8 mouse cellular contexts compared by ENCODE assay signal in the genomic region with DNA sequence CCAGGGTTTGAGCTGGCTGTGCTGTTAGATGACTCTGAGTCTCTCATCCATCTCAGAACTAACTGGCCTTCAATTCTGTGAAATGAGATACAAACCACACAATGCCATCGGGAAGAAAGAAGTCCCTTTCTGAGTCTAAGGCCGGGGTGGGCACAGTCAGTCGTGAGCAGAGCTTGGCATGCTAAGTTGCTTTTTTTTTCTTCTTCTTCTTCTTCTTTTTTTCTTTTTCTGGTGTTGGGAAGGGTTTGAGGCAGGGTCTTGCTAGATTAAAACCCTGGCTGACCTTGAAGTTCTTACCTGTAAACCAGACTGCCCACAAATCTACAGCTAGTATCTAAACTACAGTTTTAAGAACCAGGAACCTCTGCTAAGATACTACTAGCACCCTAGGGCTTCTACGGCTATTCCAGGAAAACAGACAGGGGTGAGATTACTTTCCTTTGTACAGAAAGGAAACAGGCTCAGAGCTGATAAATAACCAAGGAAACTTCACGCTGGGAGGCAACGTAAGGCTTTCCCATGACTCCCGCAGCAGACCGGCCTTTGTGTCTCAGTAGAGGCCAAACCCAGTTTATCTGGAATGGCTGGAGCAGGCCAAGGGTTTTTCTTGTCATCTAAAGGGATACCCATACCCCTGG. TPM values are rescaled to one million over a fixed set of nuclear protein-coding genes. Genes with fewer than 3 reads are reported as not detected.
DNase-seq lines count a peak whose midpoint lies in the region; ATAC-seq and TF ChIP-seq lines count a peak whose summit lies in the region.

No protein-coding gene starts in this region.

- WGBS in spleen, adult 2 months, result 23% methylated on average over 8 of the region's 8 CpGs
- WGBS in liver, embryonic 12.5 days (ENCODE audit: insufficient replicate concordance), result 12% methylated on average over 8 of the region's 8 CpGs
- 32% methylated on average over 8 of the region's 8 CpGs for WGBS in stomach, postnatal 0 days

- TF ChIP-seq POLR2A in spleen, adult 2 months (IDR thresholded peaks at IDR 0.05; ENCODE audit: low read depth, low read length), result no peak

- no peak for TF ChIP-seq EP300 in stomach, postnatal 0 days (optimal IDR thresholded peaks at IDR 0.05)

- H3K27ac ChIP-seq in spleen, adult 2 months (ENCODE audit: insufficient read depth, low read length), result no peak overlapping the region; the same call in 1 of the 2 replicates
- H3K27ac ChIP-seq in liver, embryonic 12.5 days, result peak overlapping the region; percentile 85
- peak overlapping the region; percentile 86 for H3K27ac ChIP-seq in stomach, postnatal 0 days (replicated peaks)

- peak overlapping the region; percentile 57 for H3K4me3 ChIP-seq in spleen, adult 2 months (ENCODE audit: extremely low read depth, insufficient read depth, insufficient read length)
- H3K4me3 ChIP-seq in liver, embryonic 12.5 days, result peak overlapping the region; percentile 51
- H3K4me3 ChIP-seq in stomach, postnatal 0 days (ENCODE audit: low read depth, low read length), result peak overlapping the region; percentile 35

- H3K4me1 ChIP-seq in spleen, adult 2 months (ENCODE audit: control insufficient read depth, insufficient read depth, insufficient read length), result peaks cover 11% of the 10 kb centered on the region; the same call in 1 of the 2 replicates
- H3K4me1 ChIP-seq in liver, embryonic 12.5 days, result peaks cover 45% of the 10 kb centered on the region
- peaks cover 6% of the 10 kb centered on the region for H3K4me1 ChIP-seq in stomach, postnatal 0 days (replicated peaks; ENCODE audit: control insufficient read depth, insufficient read depth)

- no peaks in the 10 kb centered on the region for H3K9me3 ChIP-seq in liver, embryonic 12.5 days (replicated peaks)
- no peaks in the 10 kb centered on the region for H3K9me3 ChIP-seq in stomach, postnatal 0 days (ENCODE audit: control insufficient read depth, low read length)

- H3K9ac ChIP-seq in liver, embryonic 12.5 days, result peak overlapping the region; percentile 69
- H3K9ac ChIP-seq in stomach, postnatal 0 days (ENCODE audit: low read length), result peak overlapping the region; percentile 63

- no peak for TF ChIP-seq CTCF in spleen, adult 2 months (IDR thresholded peaks at IDR 0.05; ENCODE audit: extremely low read depth, insufficient read depth, insufficient read length, insufficient replicate concordance)
- no peak for TF ChIP-seq CTCF in stomach, postnatal 0 days (IDR thresholded peaks at IDR 0.05; ENCODE audit: low read depth)

- ATAC-seq in liver, embryonic 12.5 days, result 0 out of 2 replicates have a peak, but pooled peaks have one; percentile 1
- ATAC-seq in stomach, postnatal 0 days (ENCODE audit: low FRiP score, low TSS enrichment), result no peak; the same call in 1 of the 2 replicates

- H3K4me2 ChIP-seq in liver, embryonic 12.5 days, result peak overlapping the region; percentile 84
- peak overlapping the region; percentile 59 for H3K4me2 ChIP-seq in stomach, postnatal 0 days (replicated peaks; ENCODE audit: low read depth)

- no peaks in the 10 kb centered on the region for H3K36me3 ChIP-seq in spleen, adult 2 months (ENCODE audit: control insufficient read depth, insufficient read depth, low read length)
- H3K36me3 ChIP-seq in liver, embryonic 12.5 days, result peaks cover 26% of the 10 kb centered on the region
- peaks cover 7% of the 10 kb centered on the region; the same call in 1 of the 2 replicates for H3K36me3 ChIP-seq in stomach, postnatal 0 days (ENCODE audit: control insufficient read depth, insufficient read depth, low read length)

- no peaks in the 10 kb centered on the region for H3K27me3 ChIP-seq in spleen, adult 2 months (ENCODE audit: control insufficient read depth, insufficient read depth, low read length)
- peaks cover 15% of the 10 kb centered on the region for H3K27me3 ChIP-seq in liver, embryonic 12.5 days (replicated peaks)
- H3K27me3 ChIP-seq in stomach, postnatal 0 days (ENCODE audit: control insufficient read depth, insufficient read depth, low read length), result no peaks in the 10 kb centered on the region

- peak; percentile 36 for DNase-seq in embryo, embryonic 10.5 days (ENCODE audit: low spot score)
- DNase-seq in embryo, embryonic 9.5 days (ENCODE audit: extremely low spot score), result no peak
- no peak for DNase-seq in spleen, adult 2 months (ENCODE audit: low read depth in 1 of 2, low spot score in 2 of 2)
- DNase-seq in spleen, postnatal 36 days (ENCODE audit: low spot score in 2 of 2), result no peak
- no peak for DNase-seq in stomach, postnatal 0 days (ENCODE audit: low spot score)
- no peak for DNase-seq in spleen, postnatal 14 days (ENCODE audit: low spot score in 2 of 2)
- DNase-seq in cerebellum, postnatal 10 days, result no peak

RNA-seq across cellular contexts. Expression of gene Galk1, which starts 8.2 kb away (rescaled TPM):
- polyA plus RNA-seq in spleen, adult 2 months (2012; rRNA removed), result 30.8 and 39.4 TPM in 2 replicates
- 187 and 200 TPM in 2 replicates for polyA plus RNA-seq in liver, embryonic 12.5 days (2016; fragmentation: Nextera tagmentation; extraction: Ambion mirVana)
- 119 and 126 TPM in 2 replicates for polyA plus RNA-seq in stomach, postnatal 0 days (2015; fragmentation: Nextera tagmentation; extraction: Ambion mirVana)

RNA-seq across cellular contexts. Expression of gene H3f3b, which starts 23.5 kb away (rescaled TPM):
- polyA plus RNA-seq in spleen, adult 2 months (2012; rRNA removed), result 161 and 200 TPM in 2 replicates
- polyA plus RNA-seq in liver, embryonic 12.5 days (2016; fragmentation: Nextera tagmentation; extraction: Ambion mirVana), result 816 and 835 TPM in 2 replicates
- polyA plus RNA-seq in stomach, postnatal 0 days (2015; fragmentation: Nextera tagmentation; extraction: Ambion mirVana), result 1,343 and 1,357 TPM in 2 replicates

RNA-seq across cellular contexts. Expression of gene Unk, which starts 25.8 kb away (rescaled TPM):
- polyA plus RNA-seq in spleen, adult 2 months (2012; rRNA removed), result 37.9 and 64.9 TPM in 2 replicates
- 18.7 and 20.2 TPM in 2 replicates for polyA plus RNA-seq in liver, embryonic 12.5 days (2016; fragmentation: Nextera tagmentation; extraction: Ambion mirVana)
- polyA plus RNA-seq in stomach, postnatal 0 days (2015; fragmentation: Nextera tagmentation; extraction: Ambion mirVana), result 8.3 and 9.1 TPM in 2 replicates

RNA-seq across cellular contexts. Expression of gene Itgb4, which starts 29.8 kb away (rescaled TPM):
- 2.5 and 2.8 TPM in 2 replicates for polyA plus RNA-seq in spleen, adult 2 months (2012; rRNA removed)
- 0.31 and 0.44 TPM in 2 replicates for polyA plus RNA-seq in liver, embryonic 12.5 days (2016; fragmentation: Nextera tagmentation; extraction: Ambion mirVana)
- 12.7 and 14.6 TPM in 2 replicates for polyA plus RNA-seq in stomach, postnatal 0 days (2015; fragmentation: Nextera tagmentation; extraction: Ambion mirVana)
